Mouse (Mus musculus) MEL (cell line): ENCODE results near the gene Xkr7. TPM values are rescaled to one million over a fixed set of nuclear protein-coding genes. Genes with fewer than 3 reads are reported as not detected.

Source experiments
- DNase-seq: peaks from one replicate; pipeline ENCODE4 v3.0.0; 2011; ENCODE audit warnings: low read depth, low spot score
- H3K27ac ChIP-seq: 2 replicates; pipeline ENCODE4 v1.5.1; 2012; ENCODE audit warnings: low read depth, mild to moderate bottlenecking, control low read depth, low read length, moderate library complexity; ENCODE audit not compliant: control insufficient read depth
- H3K27me3 ChIP-seq, 2 experiments: fragments of 150-350 bp in 1 of 2; sonication (generic) in 1 of 2; 2 replicates each; pipeline ENCODE4 v1.6.1; 2012; ENCODE audit warnings: low read length in 2 of 2, mild to moderate bottlenecking in 2 of 2, improper control_type of control experiment in 1 of 2, moderate library complexity in 1 of 2; ENCODE audit not compliant: insufficient read depth in 2 of 2, control insufficient read depth in 1 of 2
- H3K36me3 ChIP-seq, 2 experiments: 2 replicates each; pipeline ENCODE4 v1.6.1; 2012 to 2014; ENCODE audit warnings: low read length in 2 of 2, improper control_type of control experiment in 1 of 2, inconsistent platforms in 1 of 2, mild to moderate bottlenecking in 1 of 2; ENCODE audit not compliant: insufficient read depth in 2 of 2, control insufficient read depth in 1 of 2
- H3K4me1 ChIP-seq, 2 experiments: fragments of 150-350 bp in 1 of 2; sonication (generic) in 1 of 2; 2 replicates each; pipeline ENCODE4 v1.6.1; 2012; ENCODE audit warnings: low read length in 2 of 2, improper control_type of control experiment in 1 of 2, mild to moderate bottlenecking in 1 of 2; ENCODE audit not compliant: insufficient read depth in 2 of 2, control insufficient read depth in 1 of 2
- H3K4me3 ChIP-seq, 2 experiments: fragments of 150-350 bp in 1 of 2; sonication (generic) in 1 of 2; 2 replicates each; pipeline ENCODE4 v1.5.1; 2012; ENCODE audit warnings: low read depth in 2 of 2, low read length in 2 of 2, mild to moderate bottlenecking in 2 of 2, moderate library complexity in 2 of 2, control low read depth in 1 of 2, improper control_type of control experiment in 1 of 2; ENCODE audit not compliant: control insufficient read depth in 1 of 2, insufficient read depth in 1 of 2
- H3K79me2 ChIP-seq: 2 replicates; pipeline ENCODE4 v1.6.1; 2012; ENCODE audit warnings: mild to moderate bottlenecking, low read length, moderate library complexity; ENCODE audit not compliant: control insufficient read depth, poor library complexity, insufficient read depth
- H3K9ac ChIP-seq: 2 replicates; pipeline ENCODE4 v1.6.1; 2012; ENCODE audit warnings: low read depth, mild to moderate bottlenecking, control low read depth, low read length, moderate library complexity; ENCODE audit not compliant: control insufficient read depth, poor library complexity, severe bottlenecking
- H3K9me3 ChIP-seq: fragments of 150-350 bp; sonication (generic); replicated peaks from 2 replicates; pipeline ENCODE4 v1.6.1; 2012; ENCODE audit warnings: mild to moderate bottlenecking, low read length, improper control_type of control experiment, moderate library complexity; ENCODE audit not compliant: insufficient read depth
- CTCF ChIP-seq, 3 experiments: IDR thresholded peaks in 2 of 3; conservative IDR thresholded peaks in 1 of 3; 2 replicates each; pipeline ENCODE4 v1.5.1; 2011 to 2012; ENCODE audit warnings: low read length in 3 of 3, low read depth in 2 of 3, mild to moderate bottlenecking in 2 of 3, improper control_type of control experiment in 1 of 3, inconsistent platforms in 1 of 3, mixed read lengths in 1 of 3, moderate library complexity in 1 of 3; ENCODE audit not compliant: control insufficient read depth in 1 of 3, insufficient read depth in 1 of 3, poor library complexity in 1 of 3, severe bottlenecking in 1 of 3
- ELF1 ChIP-seq: IDR thresholded peaks from 2 replicates; pipeline ENCODE4 v1.6.1; 2014; ENCODE audit warnings: low read depth, mild to moderate bottlenecking, inconsistent platforms, low read length, improper control_type of control experiment, moderate library complexity
- GABPA ChIP-seq: IDR thresholded peaks from 2 replicates; pipeline ENCODE4 v1.6.1; 2012; ENCODE audit warnings: low read depth, mild to moderate bottlenecking, inconsistent platforms, low read length, improper control_type of control experiment, moderate library complexity
- KAT2A ChIP-seq: conservative IDR thresholded peaks from 2 replicates; pipeline ENCODE4 v1.6.1; 2012; ENCODE audit warnings: low read depth, low read length, improper control_type of control experiment, inconsistent platforms
- MAX ChIP-seq: IDR thresholded peaks from 2 replicates; pipeline ENCODE4 v1.6.1; 2011; ENCODE audit warnings: low read length, improper control_type of control experiment
- MAZ ChIP-seq: IDR thresholded peaks from 2 replicates; pipeline ENCODE4 v1.6.1; 2012; ENCODE audit warnings: low read depth, mild to moderate bottlenecking, inconsistent platforms, low read length, improper control_type of control experiment
- MEF2A ChIP-seq: IDR thresholded peaks from 2 replicates; pipeline ENCODE4 v1.6.1; 2014; ENCODE audit warnings: low read depth, mild to moderate bottlenecking, inconsistent platforms, low read length, improper control_type of control experiment; ENCODE audit not compliant: poor library complexity, insufficient replicate concordance, severe bottlenecking; ENCODE audit errors: extremely low read depth
- MXI1 ChIP-seq: IDR thresholded peaks from 2 replicates; pipeline ENCODE4 v1.6.1; 2011; ENCODE audit warnings: mild to moderate bottlenecking, low read depth, low read length, improper control_type of control experiment
- MYC ChIP-seq: IDR thresholded peaks from 2 replicates; pipeline ENCODE4 v1.6.1; 2011; ENCODE audit warnings: low read depth, mild to moderate bottlenecking, low read length, improper control_type of control experiment, moderate library complexity
- NELFE ChIP-seq: IDR thresholded peaks from 2 replicates; pipeline ENCODE4 v1.6.1; 2011; ENCODE audit warnings: low read depth, low read length, improper control_type of control experiment
- POLR2AphosphoS2 ChIP-seq: IDR thresholded peaks from 2 replicates; pipeline ENCODE4 v1.6.1; 2011; ENCODE audit warnings: low read length, improper control_type of control experiment
- POLR2AphosphoS5 ChIP-seq: IDR thresholded peaks from 2 replicates; pipeline ENCODE4 v1.6.1; 2012; ENCODE audit warnings: low read depth, borderline replicate concordance, mild to moderate bottlenecking, inconsistent platforms, low read length, moderate library complexity, mixed read lengths
- RCOR1 ChIP-seq: IDR thresholded peaks from 2 replicates; pipeline ENCODE4 v1.6.1; 2012; ENCODE audit warnings: low read depth, mild to moderate bottlenecking, inconsistent platforms, low read length, improper control_type of control experiment
- SIN3A ChIP-seq: IDR thresholded peaks from 2 replicates; pipeline ENCODE4 v1.6.1; 2012; ENCODE audit warnings: low read length, improper control_type of control experiment, inconsistent platforms
- SMC3 ChIP-seq: IDR thresholded peaks from 2 replicates; pipeline ENCODE4 v1.6.1; 2011; ENCODE audit warnings: low read depth, low read length, improper control_type of control experiment
- TAL1 ChIP-seq: IDR thresholded peaks from 2 replicates; pipeline ENCODE4 v1.6.1; 2012; ENCODE audit warnings: mild to moderate bottlenecking, inconsistent platforms, low read length, moderate library complexity, mixed read lengths
- TCF12 ChIP-seq: IDR thresholded peaks from 2 replicates; pipeline ENCODE4 v1.6.1; 2014; ENCODE audit warnings: low read depth, mild to moderate bottlenecking, inconsistent platforms, low read length, improper control_type of control experiment, moderate library complexity
- UBTF ChIP-seq: IDR thresholded peaks from 2 replicates; pipeline ENCODE4 v1.6.1; 2012; ENCODE audit warnings: low read depth, mild to moderate bottlenecking, inconsistent platforms, low read length, improper control_type of control experiment, moderate library complexity, borderline replicate concordance; ENCODE audit not compliant: insufficient read depth
- USF1 ChIP-seq: IDR thresholded peaks from 2 replicates; pipeline ENCODE4 v1.6.1; 2014; ENCODE audit warnings: low read depth, mild to moderate bottlenecking, inconsistent platforms, low read length, improper control_type of control experiment, moderate library complexity
- ZKSCAN1 ChIP-seq: IDR thresholded peaks from 2 replicates; pipeline ENCODE4 v1.6.1; 2012; ENCODE audit warnings: low read depth, mild to moderate bottlenecking, inconsistent platforms, low read length, improper control_type of control experiment, moderate library complexity
- ZNF384 ChIP-seq: IDR thresholded peaks from 2 replicates; pipeline ENCODE4 v1.6.1; 2012; ENCODE audit warnings: low read depth, mild to moderate bottlenecking, inconsistent platforms, low read length, improper control_type of control experiment
- polyA plus RNA-seq, 2 experiments: library from polyadenylated mRNA; stranded (reverse) in 1 of 2; unstranded in 1 of 2; fragments of >175 nt in 1 of 2; fragments of >200 nt in 1 of 2; gene quantifications; 2 replicates each; pipeline versions ENCODE4 v1.2.1 to v1.2.4; 2012; ENCODE audit warnings: low replicate concordance in 2 of 2, low read depth in 1 of 2; ENCODE audit not compliant: insufficient read length in 2 of 2, insufficient read depth in 1 of 2, missing spikeins in 1 of 2
- total RNA-seq: library from RNA; depleted of rRNA; stranded (reverse); fragments of 300-350 nt; gene quantifications from 2 replicates; pipeline ENCODE4 v1.2.3, GENCODE M21; 2012

The Xkr7 gene
- total and polyA plus RNA-seq, 3 experiments = not detected

DNA sequence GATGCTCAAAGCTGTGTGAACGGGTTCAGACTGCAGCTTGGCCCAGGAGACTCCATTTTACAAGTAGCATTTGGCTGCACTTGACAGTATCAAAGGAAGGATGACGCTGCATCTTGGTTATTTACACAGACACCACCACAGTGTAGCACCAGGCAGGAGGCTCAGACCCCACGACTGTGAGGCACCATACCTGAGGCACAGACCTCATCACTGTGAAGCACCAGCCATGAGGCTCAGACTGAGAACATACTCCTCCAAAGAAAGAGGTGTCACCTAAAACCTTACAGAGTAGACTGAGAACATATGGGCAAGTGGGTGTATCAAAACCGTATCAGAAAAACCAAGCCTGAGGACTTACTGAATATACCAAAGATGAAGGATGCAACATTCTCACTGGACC lies 8.8 kb upstream of the Xkr7 start:
- Histone ChIP-seq H3K4me3 (no peak overlapping the region), H3K27me3 (peaks cover 3 to 5% of the 10 kb centered on the region in 2 experiments), H3K4me1 (peaks cover 0 to 8% of the 10 kb centered on the region in 2 experiments; a peak in 2 of 4 replicates), H3K9ac (no peak overlapping the region), H3K79me2 (no peaks in the 10 kb centered on the region), H3K27ac (no peak overlapping the region), H3K36me3 (peaks cover 0 to 2% of the 10 kb centered on the region in 2 experiments; a peak in 1 of 4 replicates), H3K9me3 (no peaks in the 10 kb centered on the region)
- TF ChIP-seq MAX = no peak
- no peak for TF ChIP-seq GABPA
- no peak for TF ChIP-seq RCOR1
- no peak for TF ChIP-seq USF1
- no peak for TF ChIP-seq KAT2A
- no peak for TF ChIP-seq MEF2A
- no peak for DNase-seq

- DNase-seq = no peak
- TF ChIP-seq TAL1 = no peak
- no peak for TF ChIP-seq MXI1
- no peak for TF ChIP-seq MAZ
- TF ChIP-seq UBTF = no peak
- TF ChIP-seq NELFE = no peak
- TF ChIP-seq ZNF384 = no peak
- TF ChIP-seq POLR2AphosphoS5 = no peak
- TF ChIP-seq CTCF (IDR thresholded peaks at IDR 0.05 in 2 of 3, conservative IDR thresholded peaks at IDR 0.05 in 1 of 3; ENCODE audit: control insufficient read depth in 1 of 3, insufficient read depth in 1 of 3, low read depth in 2 of 3, low read length in 3 of 3, poor library complexity in 1 of 3, severe bottlenecking in 1 of 3) = no peak
- TF ChIP-seq MYC = no peak
- no peak for TF ChIP-seq ZKSCAN1
- no peak for TF ChIP-seq POLR2AphosphoS2
- TF ChIP-seq RCOR1 = no peak
- no peak for TF ChIP-seq ELF1
- no peak for TF ChIP-seq SIN3A
- no peak for TF ChIP-seq GABPA
- TF ChIP-seq TCF12 = no peak
- TF ChIP-seq SMC3 = no peak
- peaks cover 3 to 12% of the 10 kb centered on the region in 2 experiments for H3K27me3 ChIP-seq
These were observed 5.6 kb upstream of the Xkr7 start for GRCm38 (mm10) chr2:153026052-153026451.

More at GRCm38 (mm10) chr2:153026052-153026451, 5.6 kb upstream of the Xkr7 start:
- H3K27ac ChIP-seq = no peak overlapping the region
- H3K9me3 ChIP-seq = no peaks in the 10 kb centered on the region
- peaks cover 0 to 2% of the 10 kb centered on the region in 2 experiments; a peak in 1 of 4 replicates for H3K36me3 ChIP-seq
- H3K79me2 ChIP-seq = no peaks in the 10 kb centered on the region
- H3K9ac ChIP-seq = no peak overlapping the region
- H3K4me3 ChIP-seq = no peak overlapping the region
- peaks cover 0 to 6% of the 10 kb centered on the region in 2 experiments; a peak in 2 of 4 replicates for H3K4me1 ChIP-seq
